Mouse (Mus musculus) hindbrain, embryonic 16.5 days (tissue): Measurements from ENCODE around the gene Peak1. TPM values are rescaled to one million over a fixed set of nuclear protein-coding genes. Genes with fewer than 3 reads are reported as not detected.

Experiments used
- ATAC-seq: fragments of 200-750 bp; cut with Nextera tagmentation; 2 replicates; pipeline ENCODE4 v1.8.0; 2017; ENCODE audit warnings: moderate TSS enrichment, moderate library complexity
- H3K27ac ChIP-seq: fragments of 300-500 bp; sonication (generic); 2 replicates; pipeline ENCODE4 v1.5.1; 2014; ENCODE audit warnings: low read depth, mild to moderate bottlenecking, control low read depth, low read length, moderate library complexity
- H3K27me3 ChIP-seq: fragments of 300-500 bp; sonication (generic); replicated peaks from 2 replicates; pipeline ENCODE4 v1.6.1; 2014; ENCODE audit warnings: low read length; ENCODE audit not compliant: control insufficient read depth, insufficient read depth
- H3K36me3 ChIP-seq: fragments of 300-500 bp; sonication (generic); 2 replicates; pipeline ENCODE4 v1.6.1; 2014; ENCODE audit warnings: mild to moderate bottlenecking, low read length, moderate library complexity, mixed read lengths; ENCODE audit not compliant: control insufficient read depth, insufficient read depth
- H3K4me1 ChIP-seq: fragments of 300-500 bp; sonication (generic); 2 replicates; pipeline ENCODE4 v1.6.1; 2014; ENCODE audit warnings: low read depth, low read length; ENCODE audit not compliant: control insufficient read depth, insufficient read depth
- H3K4me2 ChIP-seq: fragments of 300-500 bp; sonication (generic); 2 replicates; pipeline ENCODE4 v1.6.1; 2014; ENCODE audit warnings: mild to moderate bottlenecking, low read length, control low read depth, moderate library complexity
- H3K4me3 ChIP-seq: fragments of 300-500 bp; sonication (generic); 2 replicates; pipeline ENCODE4 v1.5.1; 2014; ENCODE audit warnings: mild to moderate bottlenecking, low read length, control low read depth, moderate library complexity
- H3K9ac ChIP-seq: fragments of 300-500 bp; sonication (generic); 2 replicates; pipeline ENCODE4 v1.6.1; 2014; ENCODE audit warnings: low read depth, mild to moderate bottlenecking, control low read depth, low read length, moderate library complexity
- H3K9me3 ChIP-seq: fragments of 300-500 bp; sonication (generic); 2 replicates; pipeline ENCODE4 v1.6.1; 2014; ENCODE audit warnings: mild to moderate bottlenecking, low read length, moderate library complexity; ENCODE audit not compliant: control insufficient read depth
- whole genome bisulfite sequencing: fragments of 180-500 bp; shearing (Covaris S2); extraction: QIAGEN DNeasy Blood & Tissue Kit; methylation state at CpG from one replicate; pipeline ENCODE4 v1.1.7; 2014; 5-methylcytosine and 5-hydroxymethylcytosine counted together
- polyA plus RNA-seq: library from polyadenylated mRNA; unstranded; fragments of >200 nt; fragmentation: Nextera tagmentation; extraction: Ambion mirVana; gene quantifications from 2 replicates; pipeline ENCODE4 v1.2.1, GENCODE M21; 2015

The Peak1 gene
- polyA plus RNA-seq, 1 experiment from 2014 or later: 5.2 TPM

DNA sequence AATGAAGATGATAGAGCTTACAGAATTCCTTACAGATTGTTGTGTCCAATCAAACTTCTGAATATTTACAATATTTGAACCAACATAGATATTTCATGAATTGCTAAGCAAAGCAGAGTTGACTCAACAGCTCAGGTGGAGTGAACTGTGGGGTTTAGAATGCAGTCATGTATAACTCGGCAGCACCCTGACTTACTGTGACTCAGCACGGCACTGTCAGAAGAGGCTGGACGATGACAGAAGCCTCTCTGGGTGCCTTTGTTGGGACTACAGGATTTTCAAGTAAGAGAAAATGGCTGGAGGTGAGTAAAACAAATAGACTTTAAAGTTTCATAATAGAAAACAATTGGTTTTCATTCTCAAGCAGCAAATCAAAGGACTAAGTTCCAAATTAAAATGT, 25.0 kb downstream of the Peak1 start:
- H3K4me2 ChIP-seq: no peak overlapping the region
- H3K36me3 ChIP-seq: no peaks in the 10 kb centered on the region
- H3K27ac ChIP-seq: no peak overlapping the region
- H3K4me3 ChIP-seq: no peak overlapping the region
- no peaks in the 10 kb centered on the region for H3K9me3 ChIP-seq
- no peak overlapping the region for H3K9ac ChIP-seq
- no peak for ATAC-seq
- 87% methylated on average over 3 of the region's 3 CpGs for WGBS
- no peaks in the 10 kb centered on the region for H3K27me3 ChIP-seq
- H3K4me1 ChIP-seq: no peaks in the 10 kb centered on the region

DNA sequence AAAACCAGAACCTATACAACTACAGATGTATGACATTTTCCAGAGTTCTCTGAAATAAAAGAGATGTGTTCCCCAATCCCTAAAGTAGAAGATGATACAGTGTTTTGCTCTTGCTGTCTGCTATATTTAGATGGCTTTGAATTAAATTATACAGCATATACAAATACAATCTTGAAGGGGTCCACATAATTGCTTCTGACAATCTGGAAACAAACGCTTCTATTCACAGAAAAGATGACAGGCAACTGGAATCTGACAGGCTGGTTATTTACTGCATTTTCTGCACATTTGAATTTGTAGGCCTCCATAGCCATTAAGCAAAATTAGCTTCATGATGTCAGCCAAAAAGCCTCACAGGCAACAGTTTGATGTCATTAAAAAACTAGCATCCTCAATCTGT, 35.1 kb downstream of the Peak1 start:
- Histone ChIP-seq H3K9ac (no peak overlapping the region), H3K27me3 (no peaks in the 10 kb centered on the region), H3K9me3 (no peaks in the 10 kb centered on the region), H3K4me3 (no peak overlapping the region), H3K4me2 (no peak overlapping the region), H3K27ac (no peak overlapping the region), H3K36me3 (no peaks in the 10 kb centered on the region), H3K4me1 (no peaks in the 10 kb centered on the region)
- WGBS: 67% methylated on average over 1 of the region's 1 CpGs
- ATAC-seq: no peak

DNA sequence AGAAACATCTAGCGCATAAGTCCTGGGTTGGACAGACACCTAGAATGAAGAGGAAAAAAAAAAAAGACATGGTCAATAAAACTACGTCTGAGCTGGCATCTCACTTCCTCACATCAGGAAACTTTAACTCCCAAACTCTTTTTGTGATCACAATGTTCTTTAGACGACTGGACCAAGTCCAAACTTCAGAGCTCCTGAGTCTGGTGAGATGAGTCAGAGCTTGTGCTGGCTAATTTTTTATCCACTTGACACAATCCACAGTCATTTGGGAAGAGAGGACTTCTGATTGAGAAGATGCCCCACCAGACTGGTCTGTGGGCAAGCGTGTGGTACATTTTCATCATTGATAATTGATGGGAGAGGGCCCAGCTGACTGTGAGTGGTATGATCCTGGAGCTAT, 43.5 kb downstream of the Peak1 start:
- no peaks in the 10 kb centered on the region for H3K36me3 ChIP-seq
- WGBS: 78% methylated on average over 4 of the region's 4 CpGs
- no peaks in the 10 kb centered on the region for H3K27me3 ChIP-seq
- H3K4me2 ChIP-seq: no peak overlapping the region
- ATAC-seq: no peak
- H3K4me3 ChIP-seq: no peak overlapping the region
- no peak overlapping the region for H3K27ac ChIP-seq
- no peak overlapping the region for H3K9ac ChIP-seq
- no peaks in the 10 kb centered on the region for H3K4me1 ChIP-seq
- H3K9me3 ChIP-seq: no peaks in the 10 kb centered on the region

- 53% methylated on average over 5 of the region's 5 CpGs for WGBS
- no peak overlapping the region for H3K27ac ChIP-seq
- H3K9me3 ChIP-seq: no peaks in the 10 kb centered on the region
- no peak for ATAC-seq
- H3K4me1 ChIP-seq: no peaks in the 10 kb centered on the region
- H3K36me3 ChIP-seq: no peaks in the 10 kb centered on the region
- no peaks in the 10 kb centered on the region for H3K27me3 ChIP-seq
- H3K9ac ChIP-seq: no peak overlapping the region
- H3K4me3 ChIP-seq: no peak overlapping the region
- H3K4me2 ChIP-seq: no peak overlapping the region
Measured at GRCm38 (mm10) chr9:56370710-56371109, 47.2 kb downstream of the Peak1 start.

DNA sequence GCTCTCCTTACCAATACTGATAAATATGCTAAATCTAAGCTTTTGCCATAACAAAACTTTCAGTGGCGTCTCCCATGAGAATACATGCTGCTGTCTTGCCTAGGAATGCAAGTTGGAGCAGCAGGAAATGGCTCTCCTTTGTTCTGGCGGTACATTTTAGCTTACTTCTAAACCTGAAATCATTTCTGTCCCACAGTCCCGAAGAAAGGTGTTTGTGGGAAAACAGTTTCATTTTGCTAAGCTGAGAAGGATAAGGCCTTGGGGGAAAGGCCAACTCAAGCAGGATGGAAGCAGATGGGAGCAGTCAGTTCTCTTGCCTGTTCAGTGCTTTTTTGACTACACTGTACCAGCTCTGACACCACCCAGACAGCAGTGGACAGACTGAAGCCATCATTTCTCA, 49.1 kb downstream of the Peak1 start:
- no peak overlapping the region for H3K4me2 ChIP-seq
- no peaks in the 10 kb centered on the region for H3K9me3 ChIP-seq
- no peak overlapping the region for H3K4me3 ChIP-seq
- H3K36me3 ChIP-seq: no peaks in the 10 kb centered on the region
- H3K9ac ChIP-seq: no peak overlapping the region
- no peak overlapping the region for H3K27ac ChIP-seq
- no peak for ATAC-seq
- WGBS: 62% methylated on average over 3 of the region's 3 CpGs
- H3K27me3 ChIP-seq: no peaks in the 10 kb centered on the region
- H3K4me1 ChIP-seq: no peaks in the 10 kb centered on the region

DNA sequence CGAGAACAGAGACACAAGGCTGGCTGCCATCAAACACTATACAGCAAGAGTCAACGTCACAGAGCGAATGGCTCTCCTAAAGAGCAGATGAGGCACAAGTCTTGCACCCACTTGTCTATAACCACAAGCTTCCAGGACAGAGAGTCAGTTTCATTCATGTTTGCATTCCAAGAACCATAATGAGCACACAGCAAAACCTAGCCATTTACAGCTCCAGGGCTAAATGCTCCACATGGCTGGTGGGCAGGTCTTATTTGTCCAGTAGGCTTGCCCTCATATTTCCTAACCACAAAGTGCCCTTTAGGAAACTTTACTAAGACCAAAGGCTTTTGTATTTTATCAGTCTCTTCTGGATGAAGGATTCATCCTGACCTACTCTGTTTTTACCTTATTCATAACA, 54.6 kb downstream of the Peak1 start:
- Histone ChIP-seq H3K4me3 (no peak overlapping the region), H3K9me3 (no peaks in the 10 kb centered on the region), H3K27ac (no peak overlapping the region), H3K9ac (no peak overlapping the region), H3K4me1 (no peaks in the 10 kb centered on the region), H3K4me2 (no peak overlapping the region), H3K27me3 (no peaks in the 10 kb centered on the region), H3K36me3 (no peaks in the 10 kb centered on the region)
- no peak for ATAC-seq
- WGBS: 98% methylated on average over 3 of the region's 3 CpGs

DNA sequence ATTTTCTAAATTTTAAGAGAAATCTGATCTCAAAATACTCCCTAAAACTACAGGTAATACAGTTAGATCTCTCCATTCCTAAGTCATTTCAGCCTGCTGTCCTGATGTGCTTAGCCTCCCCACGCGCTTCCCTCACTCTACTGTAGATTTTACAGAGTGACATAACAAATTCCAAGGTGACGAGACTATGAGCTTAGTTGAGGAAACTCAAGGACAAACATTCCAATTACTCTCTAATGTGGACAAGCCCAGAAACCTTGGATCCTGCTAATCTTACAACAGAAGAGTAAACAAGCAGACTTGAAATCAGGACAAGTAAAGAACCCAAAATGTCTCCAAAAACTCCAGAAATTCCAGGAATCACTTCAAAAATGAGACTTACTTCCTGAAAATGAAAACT, 58.6 kb downstream of the Peak1 start:
- no peaks in the 10 kb centered on the region for H3K9me3 ChIP-seq
- 86% methylated on average over 3 of the region's 3 CpGs for WGBS
- H3K4me3 ChIP-seq: no peak overlapping the region
- H3K9ac ChIP-seq: no peak overlapping the region
- no peak for ATAC-seq
- no peaks in the 10 kb centered on the region for H3K36me3 ChIP-seq
- H3K27ac ChIP-seq: no peak overlapping the region
- H3K27me3 ChIP-seq: no peaks in the 10 kb centered on the region
- no peaks in the 10 kb centered on the region for H3K4me1 ChIP-seq
- no peak overlapping the region for H3K4me2 ChIP-seq

GRCm38 (mm10) chr9:56355186-56355585, 62.7 kb downstream of the Peak1 start:
- no peak for ATAC-seq
- H3K4me2 ChIP-seq: no peak overlapping the region
- H3K9ac ChIP-seq: no peak overlapping the region
- H3K27ac ChIP-seq: no peak overlapping the region
- H3K4me3 ChIP-seq: no peak overlapping the region
- no peaks in the 10 kb centered on the region for H3K27me3 ChIP-seq
- H3K36me3 ChIP-seq: no peaks in the 10 kb centered on the region
- no peaks in the 10 kb centered on the region for H3K4me1 ChIP-seq
- no peaks in the 10 kb centered on the region for H3K9me3 ChIP-seq
- WGBS: 97% methylated on average over 5 of the region's 5 CpGs

DNA sequence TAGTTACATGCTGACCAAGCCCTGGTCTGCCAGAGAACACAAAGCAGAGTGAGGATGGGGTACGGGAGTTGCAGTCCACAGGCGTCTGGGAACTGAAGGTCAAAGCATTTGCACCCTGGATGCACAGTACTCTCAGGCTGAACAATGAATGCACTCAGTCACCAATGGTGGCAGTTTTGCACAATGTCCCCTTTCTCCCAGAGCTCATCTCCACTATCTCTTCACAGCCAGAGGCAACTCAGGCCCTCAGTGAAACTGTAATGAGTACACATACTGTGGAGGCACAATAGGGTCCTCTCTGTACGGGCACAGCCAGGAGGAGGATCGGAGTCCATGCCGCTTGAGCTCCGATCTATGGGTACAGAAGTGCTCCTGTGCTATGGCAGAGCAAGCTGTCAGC, 71.5 kb downstream of the Peak1 start:
- Histone ChIP-seq H3K9ac (no peak overlapping the region), H3K27ac (no peak overlapping the region), H3K4me2 (no peak overlapping the region), H3K9me3 (no peaks in the 10 kb centered on the region), H3K4me3 (no peak overlapping the region), H3K4me1 (no peaks in the 10 kb centered on the region), H3K27me3 (no peaks in the 10 kb centered on the region), H3K36me3 (no peaks in the 10 kb centered on the region)
- ATAC-seq: no peak
- 63% methylated on average over 6 of the region's 6 CpGs for WGBS
